Mouse (Mus musculus): ENCODE measurements around the gene Rmnd5a. TPM values are rescaled to one million over a fixed set of nuclear protein-coding genes. Genes with fewer than 3 reads are reported as not detected.

The Rmnd5a gene
- polyA plus RNA-seq, 2 experiments: 10.0 to 35.9 TPM

GRCm38 (mm10) chr6:71472786-71473185, 32.3 kb upstream of the Rmnd5a start:
- no peak for TF ChIP-seq POLR2A (IDR thresholded peaks at IDR 0.05; ENCODE audit: borderline replicate concordance, extremely low read depth, insufficient read depth, insufficient read length)

GRCm38 (mm10) chr6:71471830-71472520, 31.5 kb upstream of the Rmnd5a start:
- WGBS: 64% methylated on average over 4 of the region's 4 CpGs
- no peaks in the 10 kb centered on the region for H3K36me3 ChIP-seq (ENCODE audit: control insufficient read depth, insufficient read depth, low read length)
- no peak for DNase-seq (ENCODE audit: low spot score)

More at GRCm38 (mm10) chr6:71472786-71473185, 32.3 kb upstream of the Rmnd5a start:
- no peak overlapping the region for H3K4me2 ChIP-seq (replicated peaks; ENCODE audit: low read depth, low read length, severe bottlenecking)
- ATAC-seq (ENCODE audit: low FRiP score, low read depth): no peak
- H3K27me3 ChIP-seq (ENCODE audit: control insufficient read depth, insufficient read depth, low read length): no peaks in the 10 kb centered on the region
- no peak overlapping the region for H3K27ac ChIP-seq (replicated peaks; ENCODE audit: low read depth, low read length)
- no peaks in the 10 kb centered on the region for H3K4me1 ChIP-seq (ENCODE audit: control insufficient read depth, insufficient read depth, low read length)
- H3K36me3 ChIP-seq (ENCODE audit: control insufficient read depth, insufficient read depth, low read length): no peaks in the 10 kb centered on the region
- H3K9me3 ChIP-seq (ENCODE audit: control insufficient read depth, low read length): no peaks in the 10 kb centered on the region
- H3K9ac ChIP-seq (ENCODE audit: low read depth, low read length, severe bottlenecking): no peak overlapping the region
- WGBS: 79% methylated on average over 1 of the region's 1 CpGs
- no peak overlapping the region for H3K4me3 ChIP-seq (replicated peaks; ENCODE audit: low read length)
- no peak for DNase-seq (ENCODE audit: low spot score)

DNA sequence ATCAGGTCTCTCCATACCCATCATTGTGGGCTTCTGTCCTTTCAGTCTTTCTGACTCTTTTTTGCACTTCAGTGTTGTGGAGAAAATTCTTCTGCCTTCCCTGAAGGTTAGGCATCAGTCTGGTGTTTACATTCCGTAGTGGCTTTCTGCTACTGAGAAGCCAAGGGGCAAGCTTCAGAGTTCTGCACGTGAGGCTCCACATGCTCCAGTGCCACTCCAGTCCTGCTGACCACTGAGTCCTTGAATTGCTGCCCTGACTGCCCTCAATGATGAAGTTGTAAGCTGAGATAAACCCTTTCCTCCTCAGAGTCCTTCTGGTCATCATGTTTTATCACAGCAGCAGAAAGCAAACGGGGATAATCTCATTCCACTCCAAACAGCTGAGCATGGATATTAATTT, 28.9 kb upstream of the Rmnd5a start:
- ATAC-seq (ENCODE audit: low FRiP score, low read depth) (no peak), DNase-seq (ENCODE audit: low spot score) (no peak)
- H3K4me1 ChIP-seq (ENCODE audit: control insufficient read depth, insufficient read depth, low read length): no peaks in the 10 kb centered on the region
- no peaks in the 10 kb centered on the region for H3K36me3 ChIP-seq (ENCODE audit: control insufficient read depth, insufficient read depth, low read length)
- no peaks in the 10 kb centered on the region for H3K9me3 ChIP-seq (ENCODE audit: control insufficient read depth, low read length)
- H3K4me2 ChIP-seq (replicated peaks; ENCODE audit: low read depth, low read length, severe bottlenecking): no peak overlapping the region
- no peaks in the 10 kb centered on the region for H3K27me3 ChIP-seq (ENCODE audit: control insufficient read depth, insufficient read depth, low read length)
- H3K27ac ChIP-seq (replicated peaks; ENCODE audit: low read depth, low read length): no peak overlapping the region
- H3K9ac ChIP-seq (ENCODE audit: low read depth, low read length, severe bottlenecking): no peak overlapping the region
- TF ChIP-seq POLR2A (IDR thresholded peaks at IDR 0.05; ENCODE audit: borderline replicate concordance, extremely low read depth, insufficient read depth, insufficient read length): no peak
- 50% methylated on average over 3 of the region's 3 CpGs for WGBS
- no peak overlapping the region for H3K4me3 ChIP-seq (replicated peaks; ENCODE audit: low read length)

More at GRCm38 (mm10) chr6:71471830-71472520, 31.5 kb upstream of the Rmnd5a start:
- Histone ChIP-seq H3K4me1 (ENCODE audit: control insufficient read depth, insufficient read depth, low read length) (no peaks in the 10 kb centered on the region), H3K4me3 (replicated peaks; ENCODE audit: low read length) (no peak overlapping the region), H3K27me3 (ENCODE audit: control insufficient read depth, insufficient read depth, low read length) (no peaks in the 10 kb centered on the region), H3K27ac (replicated peaks; ENCODE audit: low read depth, low read length) (no peak overlapping the region), H3K4me2 (replicated peaks; ENCODE audit: low read depth, low read length, severe bottlenecking) (no peak overlapping the region), H3K9ac (ENCODE audit: low read depth, low read length, severe bottlenecking) (no peak overlapping the region), H3K9me3 (ENCODE audit: control insufficient read depth, low read length) (no peaks in the 10 kb centered on the region)
- no peak for ATAC-seq (ENCODE audit: low FRiP score, low read depth)
- TF ChIP-seq POLR2A (IDR thresholded peaks at IDR 0.05; ENCODE audit: borderline replicate concordance, extremely low read depth, insufficient read depth, insufficient read length): no peak

DNA sequence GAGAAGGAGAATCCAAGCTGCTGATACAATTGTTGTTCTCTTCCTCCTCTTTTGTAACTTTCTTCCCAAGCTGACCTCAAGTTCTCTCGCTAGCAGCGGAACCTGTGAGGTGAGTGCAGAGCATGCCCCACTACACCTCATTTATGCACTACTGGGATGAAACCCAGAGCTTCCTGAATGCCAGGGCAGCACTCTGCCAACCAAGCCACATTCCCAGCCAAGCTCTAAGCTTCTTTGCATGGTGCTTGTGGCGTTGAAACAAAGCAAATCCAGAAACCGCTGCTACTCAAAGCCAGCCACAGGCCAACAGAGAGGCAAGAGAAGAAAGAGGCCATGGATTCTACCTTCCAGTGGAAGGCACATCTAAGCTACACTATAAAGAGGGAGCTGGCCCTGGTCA, 27.3 kb upstream of the Rmnd5a start:
- H3K9ac ChIP-seq (ENCODE audit: low read depth, low read length, severe bottlenecking): no peak overlapping the region
- H3K4me3 ChIP-seq (replicated peaks; ENCODE audit: low read length): no peak overlapping the region
- DNase-seq (ENCODE audit: low spot score) (no peak), ATAC-seq (ENCODE audit: low FRiP score, low read depth) (no peak)
- H3K4me2 ChIP-seq (replicated peaks; ENCODE audit: low read depth, low read length, severe bottlenecking): no peak overlapping the region
- no peaks in the 10 kb centered on the region for H3K27me3 ChIP-seq (ENCODE audit: control insufficient read depth, insufficient read depth, low read length)
- no peaks in the 10 kb centered on the region for H3K9me3 ChIP-seq (ENCODE audit: control insufficient read depth, low read length)
- no peaks in the 10 kb centered on the region for H3K36me3 ChIP-seq (ENCODE audit: control insufficient read depth, insufficient read depth, low read length)
- TF ChIP-seq POLR2A (IDR thresholded peaks at IDR 0.05; ENCODE audit: borderline replicate concordance, extremely low read depth, insufficient read depth, insufficient read length): no peak
- no peaks in the 10 kb centered on the region for H3K4me1 ChIP-seq (ENCODE audit: control insufficient read depth, insufficient read depth, low read length)
- WGBS: 82% methylated on average over 4 of the region's 4 CpGs
- no peak overlapping the region for H3K27ac ChIP-seq (replicated peaks; ENCODE audit: low read depth, low read length)

GRCm38 (mm10) chr6:71465146-71465545, 24.7 kb upstream of the Rmnd5a start:
- TF ChIP-seq POLR2A (IDR thresholded peaks at IDR 0.05; ENCODE audit: borderline replicate concordance, extremely low read depth, insufficient read depth, insufficient read length): no peak
- no peak overlapping the region for H3K4me2 ChIP-seq (replicated peaks; ENCODE audit: low read depth, low read length, severe bottlenecking)
- no peak overlapping the region for H3K4me3 ChIP-seq (replicated peaks; ENCODE audit: low read length)
- no peaks in the 10 kb centered on the region for H3K9me3 ChIP-seq (ENCODE audit: control insufficient read depth, low read length)
- H3K27me3 ChIP-seq (ENCODE audit: control insufficient read depth, insufficient read depth, low read length): no peaks in the 10 kb centered on the region
- WGBS: 88% methylated on average over 3 of the region's 3 CpGs
- H3K9ac ChIP-seq (ENCODE audit: low read depth, low read length, severe bottlenecking): no peak overlapping the region
- ATAC-seq (ENCODE audit: low FRiP score, low read depth) (no peak), DNase-seq (ENCODE audit: low spot score) (no peak)
- H3K36me3 ChIP-seq (ENCODE audit: control insufficient read depth, insufficient read depth, low read length): no peaks in the 10 kb centered on the region
- H3K27ac ChIP-seq (replicated peaks; ENCODE audit: low read depth, low read length): no peak overlapping the region
- no peaks in the 10 kb centered on the region for H3K4me1 ChIP-seq (ENCODE audit: control insufficient read depth, insufficient read depth, low read length)
